Mouse (Mus musculus): ENCODE results near the gene Zfp148. TPM values are rescaled to one million over a fixed set of nuclear protein-coding genes. Genes with fewer than 3 reads are reported as not detected.

The Zfp148 gene
- polyA plus RNA-seq, 1 experiment from 2014 or later, result 51.1 TPM

GRCm38 (mm10) chr16:33518236-33518635 lies 137.6 kb downstream of the Zfp148 start:
- ATAC-seq (ENCODE audit: low FRiP score, low TSS enrichment) (no peak), DNase-seq (no peak)
- WGBS, result 83% methylated on average over 7 of the region's 7 CpGs
- H3K36me3 ChIP-seq (ENCODE audit: control insufficient read depth, insufficient read depth, low read length), result no peaks in the 10 kb centered on the region
- no peak overlapping the region for H3K9ac ChIP-seq (replicated peaks; ENCODE audit: low read length)
- H3K4me3 ChIP-seq (replicated peaks; ENCODE audit: low read depth, low read length), result no peak overlapping the region
- no peak overlapping the region for H3K27ac ChIP-seq (replicated peaks; ENCODE audit: low read depth, low read length)
- peaks cover 12% of the 10 kb centered on the region for H3K4me1 ChIP-seq (ENCODE audit: control insufficient read depth, insufficient read depth, low read length)
- H3K27me3 ChIP-seq (ENCODE audit: control insufficient read depth, insufficient read depth, low read length), result no peaks in the 10 kb centered on the region
- no peaks in the 10 kb centered on the region for H3K9me3 ChIP-seq (ENCODE audit: control insufficient read depth, low read length)
- no peak overlapping the region for H3K4me2 ChIP-seq (ENCODE audit: low read length)

- Histone ChIP-seq H3K9me3 (ENCODE audit: control insufficient read depth, low read length) (no peaks in the 10 kb centered on the region), H3K9ac (replicated peaks; ENCODE audit: low read length) (no peak overlapping the region), H3K4me3 (replicated peaks; ENCODE audit: low read depth, low read length) (no peak overlapping the region), H3K27ac (replicated peaks; ENCODE audit: low read depth, low read length) (no peak overlapping the region), H3K4me1 (ENCODE audit: control insufficient read depth, insufficient read depth, low read length) (peaks cover 12% of the 10 kb centered on the region), H3K27me3 (ENCODE audit: control insufficient read depth, insufficient read depth, low read length) (no peaks in the 10 kb centered on the region), H3K36me3 (ENCODE audit: control insufficient read depth, insufficient read depth, low read length) (no peaks in the 10 kb centered on the region), H3K4me2 (ENCODE audit: low read length) (no peak overlapping the region)
- no peak for DNase-seq
- WGBS, result 83% methylated on average over 6 of the region's 6 CpGs
- ATAC-seq (ENCODE audit: low FRiP score, low TSS enrichment), result no peak
Measured at GRCm38 (mm10) chr16:33519916-33520568, 139.4 kb downstream of the Zfp148 start.

GRCm38 (mm10) chr16:33522516-33522915 lies 141.9 kb downstream of the Zfp148 start:
- ATAC-seq (ENCODE audit: low FRiP score, low TSS enrichment) (no peak), DNase-seq (no peak)
- WGBS, result 71% methylated on average over 4 of the region's 4 CpGs
- Histone ChIP-seq H3K9me3 (ENCODE audit: control insufficient read depth, low read length) (no peaks in the 10 kb centered on the region), H3K9ac (replicated peaks; ENCODE audit: low read length) (no peak overlapping the region), H3K4me2 (ENCODE audit: low read length) (no peak overlapping the region), H3K4me3 (replicated peaks; ENCODE audit: low read depth, low read length) (no peak overlapping the region), H3K4me1 (ENCODE audit: control insufficient read depth, insufficient read depth, low read length) (peaks cover 1% of the 10 kb centered on the region), H3K27me3 (ENCODE audit: control insufficient read depth, insufficient read depth, low read length) (no peaks in the 10 kb centered on the region), H3K27ac (replicated peaks; ENCODE audit: low read depth, low read length) (no peak overlapping the region), H3K36me3 (ENCODE audit: control insufficient read depth, insufficient read depth, low read length) (no peaks in the 10 kb centered on the region)

GRCm38 (mm10) chr16:33523571-33523970 lies 142.9 kb downstream of the Zfp148 start:
- no peak overlapping the region for H3K4me3 ChIP-seq (replicated peaks; ENCODE audit: low read depth, low read length)
- H3K9me3 ChIP-seq (ENCODE audit: control insufficient read depth, low read length), result no peaks in the 10 kb centered on the region; the same call in 1 of the 2 replicates
- H3K36me3 ChIP-seq (ENCODE audit: control insufficient read depth, insufficient read depth, low read length), result no peaks in the 10 kb centered on the region
- no peak for ATAC-seq (ENCODE audit: low FRiP score, low TSS enrichment)
- no peak overlapping the region for H3K9ac ChIP-seq (replicated peaks; ENCODE audit: low read length)
- H3K27me3 ChIP-seq (ENCODE audit: control insufficient read depth, insufficient read depth, low read length), result no peaks in the 10 kb centered on the region
- no peak for DNase-seq
- no peak overlapping the region for H3K4me2 ChIP-seq (ENCODE audit: low read length)
- WGBS, result 72% methylated on average over 10 of the region's 10 CpGs
- H3K4me1 ChIP-seq (ENCODE audit: control insufficient read depth, insufficient read depth, low read length), result no peaks in the 10 kb centered on the region
- no peak overlapping the region for H3K27ac ChIP-seq (replicated peaks; ENCODE audit: low read depth, low read length)

- Histone ChIP-seq H3K27me3 (ENCODE audit: control insufficient read depth, insufficient read depth, low read length) (no peaks in the 10 kb centered on the region), H3K9me3 (ENCODE audit: control insufficient read depth, low read length) (no peaks in the 10 kb centered on the region; the same call in 1 of the 2 replicates), H3K9ac (replicated peaks; ENCODE audit: low read length) (no peak overlapping the region), H3K4me1 (ENCODE audit: control insufficient read depth, insufficient read depth, low read length) (no peaks in the 10 kb centered on the region), H3K36me3 (ENCODE audit: control insufficient read depth, insufficient read depth, low read length) (no peaks in the 10 kb centered on the region), H3K27ac (replicated peaks; ENCODE audit: low read depth, low read length) (no peak overlapping the region), H3K4me3 (replicated peaks; ENCODE audit: low read depth, low read length) (no peak overlapping the region), H3K4me2 (ENCODE audit: low read length) (no peak overlapping the region)
- no peak for ATAC-seq (ENCODE audit: low FRiP score, low TSS enrichment)
- no peak for DNase-seq
- WGBS, result 61% methylated on average over 11 of the region's 11 CpGs
Measured at GRCm38 (mm10) chr16:33529502-33530454, 149.1 kb downstream of the Zfp148 start.

- no peak overlapping the region for H3K4me3 ChIP-seq (replicated peaks; ENCODE audit: low read depth, low read length)
- no peaks in the 10 kb centered on the region; the same call in 1 of the 2 replicates for H3K9me3 ChIP-seq (ENCODE audit: control insufficient read depth, low read length)
- H3K4me2 ChIP-seq (ENCODE audit: low read length), result no peak overlapping the region
- H3K9ac ChIP-seq (replicated peaks; ENCODE audit: low read length), result no peak overlapping the region
- no peaks in the 10 kb centered on the region for H3K4me1 ChIP-seq (ENCODE audit: control insufficient read depth, insufficient read depth, low read length)
- no peak for DNase-seq
- ATAC-seq (ENCODE audit: low FRiP score, low TSS enrichment), result no peak
- no peaks in the 10 kb centered on the region for H3K27me3 ChIP-seq (ENCODE audit: control insufficient read depth, insufficient read depth, low read length)
- 73% methylated on average over 8 of the region's 8 CpGs for WGBS
- H3K27ac ChIP-seq (replicated peaks; ENCODE audit: low read depth, low read length), result no peak overlapping the region
- H3K36me3 ChIP-seq (ENCODE audit: control insufficient read depth, insufficient read depth, low read length), result no peaks in the 10 kb centered on the region
Measured at GRCm38 (mm10) chr16:33531184-33531583, 150.5 kb downstream of the Zfp148 start.

- Histone ChIP-seq H3K9me3 (ENCODE audit: control insufficient read depth, low read length) (no peaks in the 10 kb centered on the region), H3K4me1 (ENCODE audit: control insufficient read depth, insufficient read depth, low read length) (no peaks in the 10 kb centered on the region), H3K27me3 (ENCODE audit: control insufficient read depth, insufficient read depth, low read length) (no peaks in the 10 kb centered on the region), H3K9ac (replicated peaks; ENCODE audit: low read length) (no peak overlapping the region), H3K4me3 (replicated peaks; ENCODE audit: low read depth, low read length) (no peak overlapping the region), H3K4me2 (ENCODE audit: low read length) (no peak overlapping the region), H3K36me3 (ENCODE audit: control insufficient read depth, insufficient read depth, low read length) (no peaks in the 10 kb centered on the region), H3K27ac (replicated peaks; ENCODE audit: low read depth, low read length) (no peak overlapping the region)
- no peak for ATAC-seq (ENCODE audit: low FRiP score, low TSS enrichment)
- WGBS, result 77% methylated on average over 8 of the region's 8 CpGs
- DNase-seq, result no peak
Measured at GRCm38 (mm10) chr16:33536456-33536855, 155.8 kb downstream of the Zfp148 start.

GRCm38 (mm10) chr16:33537499-33538225 lies 157.0 kb downstream of the Zfp148 start:
- DNase-seq (no peak), ATAC-seq (ENCODE audit: low FRiP score, low TSS enrichment) (no peak)
- H3K27me3 ChIP-seq (ENCODE audit: control insufficient read depth, insufficient read depth, low read length), result no peaks in the 10 kb centered on the region
- H3K9me3 ChIP-seq (ENCODE audit: control insufficient read depth, low read length), result no peaks in the 10 kb centered on the region
- 74% methylated on average over 21 of the region's 21 CpGs for WGBS
- H3K4me2 ChIP-seq (ENCODE audit: low read length), result no peak overlapping the region
- no peak overlapping the region for H3K4me3 ChIP-seq (replicated peaks; ENCODE audit: low read depth, low read length)
- no peaks in the 10 kb centered on the region for H3K4me1 ChIP-seq (ENCODE audit: control insufficient read depth, insufficient read depth, low read length)
- no peaks in the 10 kb centered on the region for H3K36me3 ChIP-seq (ENCODE audit: control insufficient read depth, insufficient read depth, low read length)
- H3K27ac ChIP-seq (replicated peaks; ENCODE audit: low read depth, low read length), result no peak overlapping the region
- no peak overlapping the region for H3K9ac ChIP-seq (replicated peaks; ENCODE audit: low read length)
